Mouse (Mus musculus): ENCODE measurements around the gene Gse1.

Gene Gse1

GRCm38 (mm10) chr8:120560535-120560934, 332.3 kb downstream of the Gse1 start:
- DNase-seq = no peak

GRCm38 (mm10) chr8:120561539-120562435, 333.5 kb downstream of the Gse1 start:
- DNase-seq = peak; percentile 64

- no peak for DNase-seq
Measured at GRCm38 (mm10) chr8:120562680-120563347, 334.6 kb downstream of the Gse1 start.

GRCm38 (mm10) chr8:120563348-120563724, 335.1 kb downstream of the Gse1 start:
- peak in 1 of 2 experiments; percentile 61 for DNase-seq

GRCm38 (mm10) chr8:120563851-120564837, 335.9 kb downstream of the Gse1 start:
- DNase-seq = peak; percentile 88 to 92

GRCm38 (mm10) chr8:120565151-120565711, 337.0 kb downstream of the Gse1 start:
- no peak for DNase-seq

- no peak for DNase-seq
Measured at GRCm38 (mm10) chr8:120566681-120567080, 338.4 kb downstream of the Gse1 start.

GRCm38 (mm10) chr8:120567731-120568130, 339.5 kb downstream of the Gse1 start:
- no peak for DNase-seq

GRCm38 (mm10) chr8:120568164-120568798, 340.0 kb downstream of the Gse1 start:
- no peak for DNase-seq

GRCm38 (mm10) chr8:120569123-120569522, 340.9 kb downstream of the Gse1 start:
- no peak for DNase-seq

- peak; percentile 89 to 90 for DNase-seq
Measured at GRCm38 (mm10) chr8:120569939-120570715, 341.9 kb downstream of the Gse1 start.

- no peak for DNase-seq
Measured at GRCm38 (mm10) chr8:120571561-120571960, 343.3 kb downstream of the Gse1 start.

GRCm38 (mm10) chr8:120572534-120572933, 344.3 kb downstream of the Gse1 start:
- peak in 1 of 2 experiments; percentile 37 for DNase-seq

- DNase-seq = peak in 1 of 2 experiments; percentile 40
Measured at GRCm38 (mm10) chr8:120573866-120574265, 345.6 kb downstream of the Gse1 start.

- peak; percentile 61 to 75 for DNase-seq
Measured at GRCm38 (mm10) chr8:120574941-120575340, 346.7 kb downstream of the Gse1 start.

- DNase-seq = peak; percentile 60 to 77
Measured at GRCm38 (mm10) chr8:120575801-120576200, 347.5 kb downstream of the Gse1 start.

- no peak for DNase-seq
Measured at GRCm38 (mm10) chr8:120577821-120578220, 349.6 kb downstream of the Gse1 start.

GRCm38 (mm10) chr8:120580336-120581000, 352.2 kb downstream of the Gse1 start:
- no peak for DNase-seq

GRCm38 (mm10) chr8:120581329-120581728, 353.1 kb downstream of the Gse1 start:
- DNase-seq = no peak

GRCm38 (mm10) chr8:120581811-120582210, 353.6 kb downstream of the Gse1 start:
- DNase-seq = peak in 1 of 2 experiments; percentile 33

Measured in kidney, postnatal 4 days (tissue).